Mouse (Mus musculus) neural tube, embryonic 13.5 days (tissue): Measurements from ENCODE around the gene Gm49322. TPM values are rescaled to one million over a fixed set of nuclear protein-coding genes. Genes with fewer than 3 reads are reported as not detected.

Experiments
- ATAC-seq: fragments of 200-750 bp; cut with Nextera tagmentation; 2 replicates; pipeline ENCODE4 v1.8.0; 2017; ENCODE audit warnings: low read depth, mild to moderate bottlenecking, moderate TSS enrichment, moderate library complexity
- H3K27ac ChIP-seq: fragments of 300-500 bp; sonication (generic); replicated peaks from 2 replicates; pipeline ENCODE4 v1.5.1; 2015; ENCODE audit warnings: moderate library complexity, mild to moderate bottlenecking, inconsistent platforms
- H3K27me3 ChIP-seq: fragments of 300-500 bp; sonication (generic); 2 replicates; pipeline ENCODE4 v1.6.1; 2015; ENCODE audit warnings: mild to moderate bottlenecking, inconsistent platforms
- H3K36me3 ChIP-seq: fragments of 300-500 bp; sonication (generic); 2 replicates; pipeline ENCODE4 v1.6.1; 2015; ENCODE audit warnings: mild to moderate bottlenecking, inconsistent platforms
- H3K4me1 ChIP-seq: fragments of 300-500 bp; sonication (generic); replicated peaks from 2 replicates; pipeline ENCODE4 v1.6.1; 2015; ENCODE audit warnings: inconsistent platforms
- H3K4me2 ChIP-seq: fragments of 300-500 bp; sonication (generic); 2 replicates; pipeline ENCODE4 v1.6.1; 2015; ENCODE audit warnings: inconsistent platforms, mild to moderate bottlenecking, moderate library complexity
- H3K4me3 ChIP-seq: fragments of 300-500 bp; sonication (generic); 2 replicates; pipeline ENCODE4 v1.5.1; 2015; ENCODE audit warnings: mild to moderate bottlenecking, inconsistent platforms
- H3K9ac ChIP-seq: fragments of 300-500 bp; sonication (generic); 2 replicates; pipeline ENCODE4 v1.6.1; 2015; ENCODE audit warnings: moderate library complexity, mild to moderate bottlenecking, inconsistent platforms
- H3K9me3 ChIP-seq: fragments of 300-500 bp; sonication (generic); 2 replicates; pipeline ENCODE4 v1.6.1; 2016; ENCODE audit warnings: inconsistent platforms
- WGBS: fragments of 180-500 bp; shearing (Covaris S2); methylation state at CpG from one replicate; pipeline ENCODE4 v1.1.7; 2015; 5-methylcytosine and 5-hydroxymethylcytosine counted together
- microRNA-seq: library from miRNA; unstranded; fragments of <30 nt; microRNA quantifications from one replicate; pipeline ENCODE4, GENCODE M21; 2016
- polyA plus RNA-seq: library from polyadenylated mRNA; unstranded; fragments of >200 nt; fragmentation: Nextera tagmentation; extraction: Ambion mirVana; gene quantifications from 2 replicates; pipeline ENCODE4 v1.2.1, GENCODE M21; 2015

Gene Gm49322
- polyA plus RNA-seq, 1 experiment from 2014 or later: 2.8 TPM

GRCm38 (mm10) chr10:80664197-80665015, 58.6 kb downstream of the Gm49322 start:
- WGBS: 45% methylated on average over 16 of the region's 16 CpGs
- 0 out of 2 replicates have a peak overlapping the region, but pooled peaks have one; percentile 11 for H3K4me2 ChIP-seq

GRCm38 (mm10) chr10:80665016-80665380, 59.2 kb downstream of the Gm49322 start:
- Histone ChIP-seq H3K4me2 (no peak overlapping the region), H3K4me1 (peaks cover 36% of the 10 kb centered on the region), H3K9ac (no peak overlapping the region), H3K4me3 (no peak overlapping the region), H3K9me3 (no peaks in the 10 kb centered on the region), H3K27me3 (no peaks in the 10 kb centered on the region), H3K36me3 (peaks cover 49% of the 10 kb centered on the region), H3K27ac (peak overlapping the region; percentile 43)
- 16% methylated on average over 10 of the region's 10 CpGs for WGBS
- ATAC-seq: 0 out of 2 replicates have a peak, but pooled peaks have one; percentile 5

More at GRCm38 (mm10) chr10:80664197-80665015, 58.6 kb downstream of the Gm49322 start:
- Histone ChIP-seq H3K4me1 (peaks cover 33% of the 10 kb centered on the region), H3K4me3 (no peak overlapping the region), H3K36me3 (peaks cover 43% of the 10 kb centered on the region), H3K9ac (no peak overlapping the region), H3K27me3 (no peaks in the 10 kb centered on the region), H3K27ac (peak overlapping the region; percentile 43), H3K9me3 (no peaks in the 10 kb centered on the region)
- 0 out of 2 replicates have a peak, but pooled peaks have one; percentile 7 for ATAC-seq

Small RNA genes lying within 50 kb of the gene (microRNA-seq; reads per million reads assigned to microRNA genes)
- not detected for gene Mir6912

Other genes with a start within 250 kb of the Gm49322 start
- gene Plk5, start 249.6 kb upstream of the Gm49322 start, polyA plus RNA-seq: 1.0 and 1.5 TPM in 2 replicates
- 15.6 and 16.7 TPM in 2 replicates for gene Mex3d, start 218.4 kb upstream of the Gm49322 start, polyA plus RNA-seq
- gene Mbd3, start 206.5 kb upstream of the Gm49322 start, polyA plus RNA-seq: 238 and 241 TPM in 2 replicates
- 462 and 574 TPM in 2 replicates for gene Uqcr11, start 199.2 kb upstream of the Gm49322 start, polyA plus RNA-seq
- 62.1 and 70.4 TPM in 2 replicates for gene Tcf3, start 172.4 kb upstream of the Gm49322 start, polyA plus RNA-seq
- gene Onecut3, start 111.2 kb upstream of the Gm49322 start, polyA plus RNA-seq: 0.92 and 1.2 TPM in 2 replicates
- gene Atp8b3, start 66.9 kb upstream of the Gm49322 start, polyA plus RNA-seq: 1.2 and 1.4 TPM in 2 replicates
- 26.8 and 28.0 TPM in 2 replicates for gene Rexo1, start 44.5 kb upstream of the Gm49322 start, polyA plus RNA-seq
- gene Klf16, start 28.7 kb upstream of the Gm49322 start, polyA plus RNA-seq: 4.9 and 5.5 TPM in 2 replicates
- gene Abhd17a, start 15.7 kb upstream of the Gm49322 start, polyA plus RNA-seq: 108 and 123 TPM in 2 replicates
- gene Scamp4, start 3.1 kb upstream of the Gm49322 start, polyA plus RNA-seq: 62.7 and 64.8 TPM in 2 replicates
- gene Adat3, start 3.1 kb upstream of the Gm49322 start, polyA plus RNA-seq: 3.0 and 4.8 TPM in 2 replicates
- 98.0 and 110 TPM in 2 replicates for gene Csnk1g2, start 16.8 kb downstream of the Gm49322 start, polyA plus RNA-seq
- gene Btbd2, start 51.0 kb downstream of the Gm49322 start, polyA plus RNA-seq: 93.9 and 100.0 TPM in 2 replicates
- gene Mknk2, start 72.1 kb downstream of the Gm49322 start, polyA plus RNA-seq: 61.4 and 63.4 TPM in 2 replicates
- 46.4 and 55.1 TPM in 2 replicates for gene Mob3a, start 96.0 kb downstream of the Gm49322 start, polyA plus RNA-seq
- gene Izumo4, start 96.2 kb downstream of the Gm49322 start, polyA plus RNA-seq: 37.2 and 39.1 TPM in 2 replicates
- 106 and 114 TPM in 2 replicates for gene Ap3d1, start 136.2 kb downstream of the Gm49322 start, polyA plus RNA-seq
- gene Dot1l, start 149.2 kb downstream of the Gm49322 start, polyA plus RNA-seq: 16.4 and 19.5 TPM in 2 replicates
- gene Sf3a2, start 192.2 kb downstream of the Gm49322 start, polyA plus RNA-seq: 67.5 and 71.0 TPM in 2 replicates
- 128 and 137 TPM in 2 replicates for gene Plekhj1, start 192.6 kb downstream of the Gm49322 start, polyA plus RNA-seq
- 0.11 TPM in 1 of 2 replicates, not detected in the other for gene Amh, start 199.2 kb downstream of the Gm49322 start, polyA plus RNA-seq
- 0.76 and 1.1 TPM in 2 replicates for gene Jsrp1, start 207.5 kb downstream of the Gm49322 start, polyA plus RNA-seq
- gene Oaz1, start 220.6 kb downstream of the Gm49322 start, polyA plus RNA-seq: 1,173 and 1,183 TPM in 2 replicates
- gene Lingo3, start 238.0 kb downstream of the Gm49322 start, polyA plus RNA-seq: 2.3 and 3.2 TPM in 2 replicates
- gene Lsm7, start 249.2 kb downstream of the Gm49322 start, polyA plus RNA-seq: 199 and 218 TPM in 2 replicates
- gene Sppl2b, start 249.3 kb downstream of the Gm49322 start, polyA plus RNA-seq: 62.0 and 66.2 TPM in 2 replicates